Mouse (Mus musculus) neural tube, embryonic 14.5 days (tissue): Measurements from ENCODE around the gene Myl7. TPM values are rescaled to one million over a fixed set of nuclear protein-coding genes. Genes with fewer than 3 reads are reported as not detected.

Experiments used
- polyA plus RNA-seq: library from polyadenylated mRNA; unstranded; fragments of >200 nt; fragmentation: Nextera tagmentation; extraction: Ambion mirVana; gene quantifications from 2 replicates; pipeline ENCODE4 v1.2.1, GENCODE M21; 2014

Myl7 gene
- polyA plus RNA-seq, 1 experiment from 2014 or later = not detected

Other genes starting within 250 kb of the Myl7 start
- 193 and 199 TPM in 2 replicates for gene Mrps24, start 183.1 kb downstream of the Myl7 start, polyA plus RNA-seq
- 18.5 and 23.9 TPM in 2 replicates for gene Urgcp, start 136.4 kb downstream of the Myl7 start, polyA plus RNA-seq
- gene Dbnl, start 110.3 kb downstream of the Myl7 start, polyA plus RNA-seq = 123 and 137 TPM in 2 replicates
- gene Pgam2, start 95.0 kb downstream of the Myl7 start, polyA plus RNA-seq = 2.8 and 3.2 TPM in 2 replicates
- 5.1 and 5.2 TPM in 2 replicates for gene Polm, start 60.8 kb downstream of the Myl7 start, polyA plus RNA-seq
- gene Aebp1, start 36.8 kb downstream of the Myl7 start, polyA plus RNA-seq = 1.7 and 27.4 TPM in 2 replicates
- gene Pold2, start 20.5 kb downstream of the Myl7 start, polyA plus RNA-seq = 48.2 and 48.6 TPM in 2 replicates
- gene Gck, start 51.3 kb upstream of the Myl7 start, polyA plus RNA-seq = 1.7 and 3.5 TPM in 2 replicates
- 39.1 and 40.9 TPM in 2 replicates for gene Ykt6, start 56.9 kb upstream of the Myl7 start, polyA plus RNA-seq
- 106 and 144 TPM in 2 replicates for gene Camk2b, start 167.6 kb upstream of the Myl7 start, polyA plus RNA-seq